Comparison of ENCODE assay signal across 8 mouse cellular contexts in genomic region chr7:19282791-19283405, GRCm38 (mm10). TPM values are rescaled to one million over a fixed set of nuclear protein-coding genes. Genes with fewer than 3 reads are reported as not detected.
DNase-seq lines count a peak whose midpoint lies in the region; ATAC-seq and TF ChIP-seq lines count a peak whose summit lies in the region.

No protein-coding gene starts in this region.

- peak overlapping the region; percentile 70 for H3K4me2 ChIP-seq in forebrain, postnatal 0 days (ENCODE audit: low read depth)
- H3K4me2 ChIP-seq in intestine, embryonic 14.5 days (ENCODE audit: low read length) = peak overlapping the region; percentile 96
- peak overlapping the region; percentile 98 for H3K4me2 ChIP-seq in liver, embryonic 15.5 days
- peak overlapping the region; percentile 86 for H3K4me2 ChIP-seq in neural tube, embryonic 12.5 days (replicated peaks)

- peak overlapping the region; percentile 95 for H3K27ac ChIP-seq in forebrain, postnatal 0 days (ENCODE audit: low read depth, low read length)
- no peak overlapping the region for H3K27ac ChIP-seq in intestine, embryonic 14.5 days (ENCODE audit: low read depth)
- H3K27ac ChIP-seq in liver, embryonic 15.5 days (replicated peaks) = no peak overlapping the region
- peak overlapping the region; percentile 77; the same call in 1 of the 2 replicates for H3K27ac ChIP-seq in neural tube, embryonic 12.5 days

- peak overlapping the region; percentile 99 for H3K9ac ChIP-seq in forebrain, postnatal 0 days
- H3K9ac ChIP-seq in intestine, embryonic 14.5 days (ENCODE audit: low read length) = peak overlapping the region; percentile 41
- peak overlapping the region; percentile 51; the same call in 1 of the 2 replicates for H3K9ac ChIP-seq in liver, embryonic 15.5 days
- H3K9ac ChIP-seq in neural tube, embryonic 12.5 days = peak overlapping the region; percentile 93

- no peak for TF ChIP-seq CTCF in forebrain, postnatal 0 days (IDR thresholded peaks at IDR 0.05; ENCODE audit: low read depth)

- H3K4me3 ChIP-seq in forebrain, postnatal 0 days (ENCODE audit: low read depth, low read length) = peak overlapping the region; percentile 86
- peak overlapping the region; percentile 55 for H3K4me3 ChIP-seq in intestine, embryonic 14.5 days (ENCODE audit: low read depth, low read length)
- H3K4me3 ChIP-seq in liver, embryonic 15.5 days (replicated peaks) = peak overlapping the region; percentile 58
- H3K4me3 ChIP-seq in neural tube, embryonic 12.5 days = peak overlapping the region; percentile 84

- no peaks in the 10 kb centered on the region for H3K9me3 ChIP-seq in forebrain, postnatal 0 days (ENCODE audit: low read length)
- H3K9me3 ChIP-seq in intestine, embryonic 14.5 days (ENCODE audit: control insufficient read depth, low read length) = no peaks in the 10 kb centered on the region
- H3K9me3 ChIP-seq in liver, embryonic 15.5 days (replicated peaks) = no peaks in the 10 kb centered on the region
- no peaks in the 10 kb centered on the region for H3K9me3 ChIP-seq in neural tube, embryonic 12.5 days

- H3K4me1 ChIP-seq in forebrain, postnatal 0 days (ENCODE audit: insufficient read depth) = peaks cover 12% of the 10 kb centered on the region
- 0 out of 2 replicates have a peak, but pooled peaks cover 5% of the 10 kb centered on the region for H3K4me1 ChIP-seq in intestine, embryonic 14.5 days (replicated peaks; ENCODE audit: control insufficient read depth, insufficient read depth, low read length)
- H3K4me1 ChIP-seq in liver, embryonic 15.5 days (replicated peaks) = peaks cover 31% of the 10 kb centered on the region
- peaks cover 8% of the 10 kb centered on the region for H3K4me1 ChIP-seq in neural tube, embryonic 12.5 days

- peak; percentile 63 for DNase-seq in urinary bladder, postnatal 25 days (ENCODE audit: low spot score)
- DNase-seq in urinary bladder, postnatal 10 days (ENCODE audit: low spot score) = no peak
- DNase-seq in cerebellum, adult 18-20 months = peak; percentile 66 to 67
- DNase-seq in forebrain, postnatal 0 days = peak; percentile 73
- DNase-seq in intestine, embryonic 14.5 days (ENCODE audit: low spot score) = peak; percentile 91
- no peak for DNase-seq in c-Kit-positive CD71-positive TER-119-positive erythroid progenitor cells, embryonic 14.5 days (ENCODE audit: low spot score)

- under 1% methylated on average over 32 of the region's 35 CpGs for WGBS in forebrain, postnatal 0 days
- 1% methylated on average over 34 of the region's 35 CpGs for WGBS in intestine, embryonic 14.5 days
- 1% methylated on average over 35 of the region's 35 CpGs for WGBS in liver, embryonic 15.5 days (ENCODE audit: insufficient replicate concordance)
- 1% methylated on average over 35 of the region's 35 CpGs for WGBS in neural tube, embryonic 12.5 days

- H3K36me3 ChIP-seq in forebrain, postnatal 0 days (ENCODE audit: insufficient read depth) = peaks cover 14% of the 10 kb centered on the region
- H3K36me3 ChIP-seq in intestine, embryonic 14.5 days (ENCODE audit: control insufficient read depth, insufficient read depth, low read length) = no peaks in the 10 kb centered on the region
- H3K36me3 ChIP-seq in liver, embryonic 15.5 days (replicated peaks) = no peaks in the 10 kb centered on the region
- H3K36me3 ChIP-seq in neural tube, embryonic 12.5 days = peaks cover 17% of the 10 kb centered on the region

- H3K27me3 ChIP-seq in forebrain, postnatal 0 days (ENCODE audit: insufficient read depth, low read length) = peaks cover 34% of the 10 kb centered on the region
- H3K27me3 ChIP-seq in intestine, embryonic 14.5 days (replicated peaks; ENCODE audit: control insufficient read depth, insufficient read depth, low read length) = peaks cover 44% of the 10 kb centered on the region
- peaks cover 92% of the 10 kb centered on the region for H3K27me3 ChIP-seq in liver, embryonic 15.5 days
- peaks cover 36% of the 10 kb centered on the region for H3K27me3 ChIP-seq in neural tube, embryonic 12.5 days (replicated peaks)

- peak; percentile 69 for ATAC-seq in forebrain, postnatal 0 days
- ATAC-seq in intestine, embryonic 14.5 days (replicated peaks; ENCODE audit: low FRiP score, low TSS enrichment, low read depth) = peak; percentile 67
- ATAC-seq in liver, embryonic 15.5 days (ENCODE audit: insufficient read depth) = peak; percentile 51
- peak; percentile 86 for ATAC-seq in neural tube, embryonic 12.5 days (ENCODE audit: low FRiP score, low read depth)

RNA-seq across cellular contexts. Expression of gene Rtn2, which starts 0.5 kb away (rescaled TPM):
- 154 and 163 TPM in 2 replicates for total RNA-seq in forebrain, postnatal 0 days (2014; rRNA removed)
- 126 and 136 TPM in 2 replicates for polyA plus RNA-seq in forebrain, postnatal 0 days (2015; fragmentation: Nextera tagmentation; extraction: Ambion mirVana)
- 12.2 and 14.3 TPM in 2 replicates for polyA plus RNA-seq in intestine, embryonic 14.5 days (2014; fragmentation: Nextera tagmentation; extraction: Ambion mirVana)
- 3.9 and 5.2 TPM in 2 replicates for polyA plus RNA-seq in liver, embryonic 15.5 days (2015; fragmentation: Nextera tagmentation; extraction: Ambion mirVana)
- polyA plus RNA-seq in neural tube, embryonic 12.5 days (2016; fragmentation: Nextera tagmentation; extraction: Ambion mirVana) = 91.1 and 99.1 TPM in 2 replicates

RNA-seq across cellular contexts. Expression of gene Ppm1n, which starts 3.0 kb away (rescaled TPM):
- 2.3 and 3.2 TPM in 2 replicates for total RNA-seq in forebrain, postnatal 0 days (2014; rRNA removed)
- polyA plus RNA-seq in forebrain, postnatal 0 days (2015; fragmentation: Nextera tagmentation; extraction: Ambion mirVana) = 0.69 and 1.1 TPM in 2 replicates
- polyA plus RNA-seq in intestine, embryonic 14.5 days (2014; fragmentation: Nextera tagmentation; extraction: Ambion mirVana) = 0.14 and 0.31 TPM in 2 replicates
- polyA plus RNA-seq in liver, embryonic 15.5 days (2015; fragmentation: Nextera tagmentation; extraction: Ambion mirVana) = 0.05 TPM in 1 of 2 replicates, not detected in the other
- polyA plus RNA-seq in neural tube, embryonic 12.5 days (2016; fragmentation: Nextera tagmentation; extraction: Ambion mirVana) = 0.20 TPM in 1 of 2 replicates, not detected in the other

RNA-seq across cellular contexts. Expression of gene Vasp, which starts 11.3 kb away (rescaled TPM):
- 40.6 and 45.9 TPM in 2 replicates for total RNA-seq in forebrain, postnatal 0 days (2014; rRNA removed)
- 30.0 and 30.6 TPM in 2 replicates for polyA plus RNA-seq in forebrain, postnatal 0 days (2015; fragmentation: Nextera tagmentation; extraction: Ambion mirVana)
- polyA plus RNA-seq in intestine, embryonic 14.5 days (2014; fragmentation: Nextera tagmentation; extraction: Ambion mirVana) = 78.5 and 79.2 TPM in 2 replicates
- polyA plus RNA-seq in liver, embryonic 15.5 days (2015; fragmentation: Nextera tagmentation; extraction: Ambion mirVana) = 41.2 and 42.4 TPM in 2 replicates
- 53.4 and 56.3 TPM in 2 replicates for polyA plus RNA-seq in neural tube, embryonic 12.5 days (2016; fragmentation: Nextera tagmentation; extraction: Ambion mirVana)

RNA-seq across cellular contexts. Expression of gene Fosb, which starts 27.0 kb away (rescaled TPM):
- total RNA-seq in forebrain, postnatal 0 days (2014; rRNA removed) = 1.6 and 5.1 TPM in 2 replicates
- polyA plus RNA-seq in forebrain, postnatal 0 days (2015; fragmentation: Nextera tagmentation; extraction: Ambion mirVana) = 0.28 and 0.36 TPM in 2 replicates
- polyA plus RNA-seq in intestine, embryonic 14.5 days (2014; fragmentation: Nextera tagmentation; extraction: Ambion mirVana) = 0.08 and 0.49 TPM in 2 replicates
- polyA plus RNA-seq in liver, embryonic 15.5 days (2015; fragmentation: Nextera tagmentation; extraction: Ambion mirVana) = 0.03 TPM in 1 of 2 replicates, not detected in the other
- polyA plus RNA-seq in neural tube, embryonic 12.5 days (2016; fragmentation: Nextera tagmentation; extraction: Ambion mirVana) = 0.08 TPM in 1 of 2 replicates, not detected in the other

RNA-seq across cellular contexts. Expression of gene Opa3, which starts 54.8 kb away (rescaled TPM):
- 32.2 and 34.4 TPM in 2 replicates for total RNA-seq in forebrain, postnatal 0 days (2014; rRNA removed)
- polyA plus RNA-seq in forebrain, postnatal 0 days (2015; fragmentation: Nextera tagmentation; extraction: Ambion mirVana) = 35.1 and 35.8 TPM in 2 replicates
- 37.4 and 43.9 TPM in 2 replicates for polyA plus RNA-seq in intestine, embryonic 14.5 days (2014; fragmentation: Nextera tagmentation; extraction: Ambion mirVana)
- polyA plus RNA-seq in liver, embryonic 15.5 days (2015; fragmentation: Nextera tagmentation; extraction: Ambion mirVana) = 15.3 and 16.0 TPM in 2 replicates
- 42.1 and 43.9 TPM in 2 replicates for polyA plus RNA-seq in neural tube, embryonic 12.5 days (2016; fragmentation: Nextera tagmentation; extraction: Ambion mirVana)

Comparison
In these comparisons a context has a peak if more than half of its experiments do, and no peak if none do; other contexts are left out.
1. DNase-seq: peak in urinary bladder, postnatal 25 days (single experiment), cerebellum, adult 18-20 months (2 of 2), forebrain, postnatal 0 days (single experiment) and intestine, embryonic 14.5 days (single experiment); none in urinary bladder, postnatal 10 days (single experiment) and c-Kit-positive CD71-positive TER-119-positive erythroid progenitor cells, embryonic 14.5 days (single experiment).
2. H3K27ac ChIP-seq: peak in forebrain, postnatal 0 days (single experiment) and neural tube, embryonic 12.5 days (single experiment); none in intestine, embryonic 14.5 days (single experiment) and liver, embryonic 15.5 days (single experiment).
3. H3K9ac ChIP-seq: peak in every context shown above with its lines; median percentile 99 in forebrain, postnatal 0 days; 93 in neural tube, embryonic 12.5 days; 51 in liver, embryonic 15.5 days; 41 in intestine, embryonic 14.5 days.
4. Peak in every context shown above with its lines, with median percentiles within 50 percentile points of each other: ATAC-seq, H3K4me2 ChIP-seq and H3K4me3 ChIP-seq.